Mouse (Mus musculus): ENCODE data around the gene Ube2h. TPM values are rescaled to one million over a fixed set of nuclear protein-coding genes. Genes with fewer than 3 reads are reported as not detected.

Gene Ube2h
- polyA plus RNA-seq, 1 experiment from 2014 or later, result 37.7 TPM

- Histone ChIP-seq H3K9ac (ENCODE audit: low read depth, low read length) (peak overlapping the region; percentile 92), H3K4me2 (ENCODE audit: low read depth, low read length) (peak overlapping the region; percentile 60), H3K27ac (ENCODE audit: low read length) (peak overlapping the region; percentile 96), H3K27me3 (ENCODE audit: control insufficient read depth, insufficient read depth, low read depth, low read length) (no peaks in the 10 kb centered on the region), H3K9me3 (replicated peaks; ENCODE audit: control insufficient read depth, low read length) (no peaks in the 10 kb centered on the region), H3K36me3 (ENCODE audit: control insufficient read depth, insufficient read depth) (peaks cover 2% of the 10 kb centered on the region; the same call in 1 of the 2 replicates), H3K4me3 (ENCODE audit: low read depth, low read length) (peak overlapping the region; percentile 85), H3K4me1 (ENCODE audit: control insufficient read depth, low read depth, low read length) (peaks cover 72% of the 10 kb centered on the region)
- WGBS (ENCODE audit: insufficient replicate concordance), result 4% methylated on average over 11 of the region's 11 CpGs
- no peak for ATAC-seq (ENCODE audit: low read depth)
Measured at GRCm38 (mm10) chr6:30302781-30303631, 1.3 kb downstream of the Ube2h start.

- peak overlapping the region; percentile 55 for H3K4me3 ChIP-seq (ENCODE audit: low read depth, low read length)
- H3K9me3 ChIP-seq (replicated peaks; ENCODE audit: control insufficient read depth, low read length), result no peaks in the 10 kb centered on the region
- peaks cover 63% of the 10 kb centered on the region for H3K4me1 ChIP-seq (ENCODE audit: control insufficient read depth, low read depth, low read length)
- no peak overlapping the region for H3K27ac ChIP-seq (ENCODE audit: low read length)
- H3K9ac ChIP-seq (ENCODE audit: low read depth, low read length), result peak overlapping the region; percentile 46
- no peak for ATAC-seq (ENCODE audit: low read depth)
- H3K36me3 ChIP-seq (ENCODE audit: control insufficient read depth, insufficient read depth), result peaks cover 8% of the 10 kb centered on the region
- H3K27me3 ChIP-seq (ENCODE audit: control insufficient read depth, insufficient read depth, low read depth, low read length), result no peaks in the 10 kb centered on the region
- H3K4me2 ChIP-seq (ENCODE audit: low read depth, low read length), result peak overlapping the region; percentile 60
- 46% methylated on average over 4 of the region's 4 CpGs for WGBS (ENCODE audit: insufficient replicate concordance)
Measured at GRCm38 (mm10) chr6:30302156-30302555, 2.2 kb downstream of the Ube2h start.

GRCm38 (mm10) chr6:30300901-30301300 lies 3.4 kb downstream of the Ube2h start:
- H3K9me3 ChIP-seq (replicated peaks; ENCODE audit: control insufficient read depth, low read length), result no peaks in the 10 kb centered on the region
- peak overlapping the region; percentile 55 for H3K4me3 ChIP-seq (ENCODE audit: low read depth, low read length)
- 49% methylated on average over 7 of the region's 7 CpGs for WGBS (ENCODE audit: insufficient replicate concordance)
- peak overlapping the region; percentile 89 for H3K27ac ChIP-seq (ENCODE audit: low read length)
- no peaks in the 10 kb centered on the region for H3K27me3 ChIP-seq (ENCODE audit: control insufficient read depth, insufficient read depth, low read depth, low read length)
- H3K9ac ChIP-seq (ENCODE audit: low read depth, low read length), result peak overlapping the region; percentile 42
- ATAC-seq (ENCODE audit: low read depth), result no peak
- H3K36me3 ChIP-seq (ENCODE audit: control insufficient read depth, insufficient read depth), result peaks cover 13% of the 10 kb centered on the region
- H3K4me2 ChIP-seq (ENCODE audit: low read depth, low read length), result peak overlapping the region; percentile 60
- peaks cover 51% of the 10 kb centered on the region for H3K4me1 ChIP-seq (ENCODE audit: control insufficient read depth, low read depth, low read length)

GRCm38 (mm10) chr6:30300372-30300771 lies 4.0 kb downstream of the Ube2h start:
- Histone ChIP-seq H3K9me3 (replicated peaks; ENCODE audit: control insufficient read depth, low read length) (no peaks in the 10 kb centered on the region), H3K4me2 (ENCODE audit: low read depth, low read length) (peak overlapping the region; percentile 60), H3K27ac (ENCODE audit: low read length) (peak overlapping the region; percentile 89), H3K4me3 (ENCODE audit: low read depth, low read length) (peak overlapping the region; percentile 55), H3K27me3 (ENCODE audit: control insufficient read depth, insufficient read depth, low read depth, low read length) (no peaks in the 10 kb centered on the region), H3K9ac (ENCODE audit: low read depth, low read length) (peak overlapping the region; percentile 42), H3K36me3 (ENCODE audit: control insufficient read depth, insufficient read depth) (peaks cover 17% of the 10 kb centered on the region), H3K4me1 (ENCODE audit: control insufficient read depth, low read depth, low read length) (peaks cover 47% of the 10 kb centered on the region)
- peak; percentile 79 for ATAC-seq (ENCODE audit: low read depth)
- WGBS (ENCODE audit: insufficient replicate concordance), result 7% methylated on average over 5 of the region's 5 CpGs

- no peaks in the 10 kb centered on the region for H3K9me3 ChIP-seq (replicated peaks; ENCODE audit: control insufficient read depth, low read length)
- 75% methylated on average over 5 of the region's 5 CpGs for WGBS (ENCODE audit: insufficient replicate concordance)
- no peak for ATAC-seq (ENCODE audit: low read depth)
- H3K4me1 ChIP-seq (ENCODE audit: control insufficient read depth, low read depth, low read length), result peaks cover 41% of the 10 kb centered on the region
- peaks cover 17% of the 10 kb centered on the region for H3K36me3 ChIP-seq (ENCODE audit: control insufficient read depth, insufficient read depth)
- no peak overlapping the region for H3K9ac ChIP-seq (ENCODE audit: low read depth, low read length)
- H3K4me3 ChIP-seq (ENCODE audit: low read depth, low read length), result peak overlapping the region; percentile 55; the same call in 1 of the 2 replicates
- peak overlapping the region; percentile 89 for H3K27ac ChIP-seq (ENCODE audit: low read length)
- H3K27me3 ChIP-seq (ENCODE audit: control insufficient read depth, insufficient read depth, low read depth, low read length), result no peaks in the 10 kb centered on the region
- peak overlapping the region; percentile 60 for H3K4me2 ChIP-seq (ENCODE audit: low read depth, low read length)
Measured at GRCm38 (mm10) chr6:30299683-30300082, 4.7 kb downstream of the Ube2h start.

- H3K27me3 ChIP-seq (ENCODE audit: control insufficient read depth, insufficient read depth, low read depth, low read length), result no peaks in the 10 kb centered on the region
- H3K36me3 ChIP-seq (ENCODE audit: control insufficient read depth, insufficient read depth), result peaks cover 17% of the 10 kb centered on the region
- H3K4me3 ChIP-seq (ENCODE audit: low read depth, low read length), result no peak overlapping the region
- no peak overlapping the region for H3K9ac ChIP-seq (ENCODE audit: low read depth, low read length)
- H3K4me2 ChIP-seq (ENCODE audit: low read depth, low read length), result no peak overlapping the region
- no peaks in the 10 kb centered on the region for H3K9me3 ChIP-seq (replicated peaks; ENCODE audit: control insufficient read depth, low read length)
- 59% methylated on average over 1 of the region's 1 CpGs for WGBS (ENCODE audit: insufficient replicate concordance)
- H3K4me1 ChIP-seq (ENCODE audit: control insufficient read depth, low read depth, low read length), result peaks cover 39% of the 10 kb centered on the region
- ATAC-seq (ENCODE audit: low read depth), result no peak
- H3K27ac ChIP-seq (ENCODE audit: low read length), result peak overlapping the region; percentile 26; the same call in 1 of the 2 replicates
Measured at GRCm38 (mm10) chr6:30299116-30299515, 5.2 kb downstream of the Ube2h start.

- Histone ChIP-seq H3K4me1 (ENCODE audit: control insufficient read depth, low read depth, low read length) (peaks cover 10% of the 10 kb centered on the region), H3K4me2 (ENCODE audit: low read depth, low read length) (no peak overlapping the region), H3K36me3 (ENCODE audit: control insufficient read depth, insufficient read depth) (peaks cover 17% of the 10 kb centered on the region), H3K27me3 (ENCODE audit: control insufficient read depth, insufficient read depth, low read depth, low read length) (no peaks in the 10 kb centered on the region), H3K9ac (ENCODE audit: low read depth, low read length) (no peak overlapping the region), H3K9me3 (replicated peaks; ENCODE audit: control insufficient read depth, low read length) (no peaks in the 10 kb centered on the region), H3K27ac (ENCODE audit: low read length) (no peak overlapping the region), H3K4me3 (ENCODE audit: low read depth, low read length) (no peak overlapping the region)
- ATAC-seq (ENCODE audit: low read depth), result peak; percentile 41; the same call in 1 of the 2 replicates
- WGBS (ENCODE audit: insufficient replicate concordance), result 59% methylated on average over 2 of the region's 2 CpGs
Measured at GRCm38 (mm10) chr6:30292579-30292978, 11.8 kb downstream of the Ube2h start.

- peaks cover 11% of the 10 kb centered on the region for H3K4me1 ChIP-seq (ENCODE audit: control insufficient read depth, low read depth, low read length)
- no peak overlapping the region for H3K9ac ChIP-seq (ENCODE audit: low read depth, low read length)
- H3K27me3 ChIP-seq (ENCODE audit: control insufficient read depth, insufficient read depth, low read depth, low read length), result no peaks in the 10 kb centered on the region
- no peak overlapping the region for H3K27ac ChIP-seq (ENCODE audit: low read length)
- H3K36me3 ChIP-seq (ENCODE audit: control insufficient read depth, insufficient read depth), result peaks cover 26% of the 10 kb centered on the region
- no peak for ATAC-seq (ENCODE audit: low read depth)
- whole genome bisulfite sequencing (ENCODE audit: insufficient replicate concordance), result 79% methylated on average over 6 of the region's 6 CpGs
- no peaks in the 10 kb centered on the region for H3K9me3 ChIP-seq (replicated peaks; ENCODE audit: control insufficient read depth, low read length)
- H3K4me3 ChIP-seq (ENCODE audit: low read depth, low read length), result no peak overlapping the region
- H3K4me2 ChIP-seq (ENCODE audit: low read depth, low read length), result no peak overlapping the region
Measured at GRCm38 (mm10) chr6:30287958-30288357, 16.4 kb downstream of the Ube2h start.

GRCm38 (mm10) chr6:30286642-30287041 lies 17.7 kb downstream of the Ube2h start:
- Histone ChIP-seq H3K4me3 (ENCODE audit: low read depth, low read length) (no peak overlapping the region), H3K9ac (ENCODE audit: low read depth, low read length) (no peak overlapping the region), H3K36me3 (ENCODE audit: control insufficient read depth, insufficient read depth) (peaks cover 26% of the 10 kb centered on the region), H3K9me3 (replicated peaks; ENCODE audit: control insufficient read depth, low read length) (no peaks in the 10 kb centered on the region), H3K4me2 (ENCODE audit: low read depth, low read length) (no peak overlapping the region), H3K27me3 (ENCODE audit: control insufficient read depth, insufficient read depth, low read depth, low read length) (no peaks in the 10 kb centered on the region), H3K4me1 (ENCODE audit: control insufficient read depth, low read depth, low read length) (peaks cover 5% of the 10 kb centered on the region; the same call in 1 of the 2 replicates), H3K27ac (ENCODE audit: low read length) (no peak overlapping the region)
- no peak for ATAC-seq (ENCODE audit: low read depth)

Measured in liver, embryonic 16.5 days (tissue).